Mouse (Mus musculus): ENCODE data around the gene Cd9.

GRCm38 (mm10) chr6:125529479-125529878 lies 34.9 kb upstream of the Cd9 start:
- TF ChIP-seq POLR2A (IDR thresholded peaks at IDR 0.05; ENCODE audit: insufficient read depth, low read depth, low read length) (0 out of 2 replicates have a peak, but pooled peaks have one; percentile 39), CTCF (IDR thresholded peaks at IDR 0.05) (peak; percentile 68)
